Mouse (Mus musculus) neutrophil, adult 83 days (primary cell): ENCODE results near the gene Ywhaq. TPM values are rescaled to one million over a fixed set of nuclear protein-coding genes. Genes with fewer than 3 reads are reported as not detected.

Experiments
- total RNA-seq, 2 experiments: library from RNA; stranded (reverse); gene quantifications; one replicate each; pipeline ENCODE4 v1.2.4; 2023

The Ywhaq gene
- 10 to 100 TPM; 88.1 to 98.4 TPM for total RNA-seq

DNA sequence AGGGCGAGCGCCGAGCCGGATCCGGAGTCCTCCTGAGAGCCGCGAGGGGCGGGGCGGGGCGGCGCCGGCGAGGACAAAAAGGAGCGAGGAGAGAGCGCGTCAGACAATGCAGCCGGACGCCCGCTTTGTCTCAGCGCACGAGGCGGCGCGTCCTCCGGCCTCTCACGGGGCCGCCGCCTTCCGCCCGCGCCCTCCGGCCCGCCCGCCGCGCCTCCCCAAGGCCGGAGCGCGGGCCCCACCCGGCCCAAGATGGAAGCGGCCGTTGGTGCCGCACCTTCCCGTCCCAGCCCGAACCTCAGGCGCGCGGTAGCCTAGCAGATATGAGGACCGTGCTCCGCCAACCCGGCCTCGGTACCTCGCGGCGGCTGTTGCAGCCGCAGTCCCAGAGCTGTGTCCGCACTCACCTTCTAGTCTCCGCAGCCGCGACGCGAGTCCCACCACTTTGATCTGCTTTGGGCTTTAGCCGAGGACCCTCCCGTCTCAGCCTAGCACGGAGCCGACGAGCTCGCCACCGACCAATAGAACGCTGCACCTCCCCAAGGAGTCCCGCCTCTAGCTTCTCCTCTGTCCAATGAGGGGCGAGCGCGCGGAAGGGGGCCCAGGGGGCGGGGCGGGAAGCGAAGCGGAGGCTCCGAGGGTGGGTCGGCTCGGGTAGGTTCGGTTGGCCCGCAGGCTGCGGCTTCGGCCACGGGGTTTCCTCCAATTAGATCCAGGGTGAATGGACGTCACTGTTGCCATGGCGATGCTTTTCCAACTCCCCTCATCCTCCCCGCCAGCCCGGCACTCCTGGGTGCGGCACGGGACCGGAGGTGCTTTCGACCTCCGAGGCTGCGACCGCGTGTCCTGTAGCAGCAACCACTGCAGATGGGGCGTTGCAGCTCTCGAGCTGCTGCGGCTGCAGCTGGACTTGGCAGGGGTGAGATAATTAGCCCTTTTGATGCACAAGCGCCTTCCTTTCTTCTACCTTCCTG, at the start of gene Ywhaq:
Gene Ywhaq, minus strand, starts transcription at position 538 of the 971 bp plus-strand sequence.

DNA sequence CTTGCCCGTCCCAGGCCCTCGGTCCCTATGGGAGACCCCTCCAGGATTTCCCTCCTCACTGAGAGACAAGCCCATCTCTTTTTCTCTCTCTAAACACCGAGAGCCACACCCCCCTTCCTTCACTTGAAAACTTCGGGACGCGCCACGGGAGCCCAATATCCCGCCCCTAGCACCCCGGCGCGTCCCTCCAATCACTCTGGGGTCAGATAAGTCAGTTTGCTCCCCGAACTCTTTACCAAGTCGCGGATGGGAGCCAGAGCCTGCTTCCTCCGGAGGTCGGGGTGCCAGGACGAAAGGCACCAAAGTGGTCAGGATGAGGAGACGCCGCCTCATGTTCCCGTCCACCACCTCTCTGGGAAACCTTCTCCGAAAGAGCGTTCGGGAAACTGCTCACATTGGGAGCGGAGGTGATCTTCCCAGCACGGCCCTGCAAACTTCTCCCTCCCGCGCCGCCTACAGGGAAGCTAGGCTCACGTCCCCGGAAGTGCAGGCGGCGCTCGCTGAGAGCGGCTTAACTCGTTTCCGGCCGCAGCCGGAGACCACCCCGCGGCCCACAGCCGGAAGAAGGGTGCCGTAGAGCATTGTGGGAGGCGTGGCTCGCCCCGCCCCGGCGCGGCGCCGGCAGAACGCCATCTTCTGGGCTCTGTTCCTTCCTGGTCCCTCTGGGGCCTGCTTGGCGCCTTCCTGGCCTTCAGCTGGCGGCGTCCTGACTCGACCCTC, 44.2 kb downstream of the Ywhaq start, which contains the start of gene Adam17:
Gene Adam17, minus strand, starts transcription at position 533 of the 720 bp plus-strand sequence.

Other genes with a start within 250 kb of the Ywhaq start
- 10 to 100 TPM; 55.9 to 59.6 TPM for gene Cpsf3, start 132.2 kb downstream of the Ywhaq start, total RNA-seq
- 10 to 100 TPM; 30.8 to 43.7 TPM for gene Itgb1bp1, start 131.4 kb downstream of the Ywhaq start, total RNA-seq
- 10 to 100 TPM; 18.3 to 19.2 TPM for gene Iah1, start 101.2 kb downstream of the Ywhaq start, total RNA-seq
- 10 to 100 TPM; 51.4 to 60.2 TPM for gene Adam17, start 44.0 kb downstream of the Ywhaq start, total RNA-seq